12 mouse cellular contexts compared by ENCODE assay signal in the genomic region with DNA sequence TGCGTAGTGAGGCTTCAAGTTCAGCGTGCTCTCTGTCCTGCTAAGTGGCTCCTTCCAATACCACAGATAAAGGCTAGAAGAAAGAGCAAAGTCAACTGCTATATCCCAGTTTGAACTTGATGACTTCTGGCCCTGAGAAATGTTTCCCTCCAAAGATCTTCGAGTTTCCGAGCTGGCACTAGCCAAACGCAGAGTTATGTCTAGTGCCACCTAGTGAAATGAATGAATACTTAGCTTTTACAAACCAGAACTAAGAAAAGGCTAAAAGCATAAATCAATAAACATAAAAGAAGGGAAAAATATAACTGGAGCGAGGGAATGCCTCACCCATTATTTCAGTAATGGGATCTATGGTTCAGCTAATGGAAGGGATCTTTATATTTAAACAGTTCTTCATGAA.
DNase-seq lines count a peak whose midpoint lies in the region; ATAC-seq and TF ChIP-seq lines count a peak whose summit lies in the region.
"Had no signal": no experiment of that assay in that cellular context is flagged by ENCODE, and none has a peak within 500 bp of the region (broad histone marks: within the 10 kb centered on the region; RNA-seq: fewer than 3 reads in every experiment).

No protein-coding gene starts in this region.

- no peak overlapping the region for H3K27ac ChIP-seq in cerebellum, adult 2 months (ENCODE audit: insufficient read depth, low read length)
- no peak overlapping the region for H3K27ac ChIP-seq in hindbrain, embryonic 11.5 days (ENCODE audit: low read depth, low read length)
- H3K27ac ChIP-seq in hindbrain, embryonic 12.5 days = no peak overlapping the region
- H3K27ac ChIP-seq in lung, postnatal 0 days (ENCODE audit: low read length) = no peak overlapping the region
- H3K27ac ChIP-seq: liver, embryonic 15.5 days had no signal

- no peaks in the 10 kb centered on the region for H3K4me1 ChIP-seq in cerebellum, adult 2 months (ENCODE audit: control insufficient read depth, insufficient read depth, low read length)
- H3K4me1 ChIP-seq in hindbrain, embryonic 11.5 days (replicated peaks; ENCODE audit: control insufficient read depth, insufficient read depth, low read length) = no peaks in the 10 kb centered on the region
- no peaks in the 10 kb centered on the region for H3K4me1 ChIP-seq in hindbrain, embryonic 12.5 days
- H3K4me1 ChIP-seq in lung, postnatal 0 days (ENCODE audit: insufficient read depth, low read depth, low read length) = no peaks in the 10 kb centered on the region
- H3K4me1 ChIP-seq: liver, embryonic 15.5 days had no signal

- no peak for TF ChIP-seq POLR2A in cerebellum, adult 2 months (IDR thresholded peaks at IDR 0.05; ENCODE audit: borderline replicate concordance, insufficient read depth, low read length)

- no peak overlapping the region for H3K9ac ChIP-seq in hindbrain, embryonic 11.5 days (ENCODE audit: low read depth, low read length)
- H3K9ac ChIP-seq in hindbrain, embryonic 12.5 days = no peak overlapping the region
- no peak overlapping the region for H3K9ac ChIP-seq in lung, postnatal 0 days (replicated peaks; ENCODE audit: low read depth)
- H3K9ac ChIP-seq: liver, embryonic 15.5 days had no signal

- H3K4me2 ChIP-seq in hindbrain, embryonic 11.5 days (replicated peaks; ENCODE audit: low read depth, low read length) = no peak overlapping the region
- H3K4me2 ChIP-seq in hindbrain, embryonic 12.5 days (replicated peaks) = no peak overlapping the region
- no peak overlapping the region for H3K4me2 ChIP-seq in lung, postnatal 0 days (replicated peaks; ENCODE audit: low read depth, low read length)
- H3K4me2 ChIP-seq: liver, embryonic 15.5 days had no signal

- DNase-seq in cerebellum, adult 2 months = no peak
- no peak for DNase-seq in cerebellum, postnatal 36 days
- DNase-seq in hindbrain, embryonic 11.5 days (ENCODE audit: low spot score) = peak; percentile 11
- peak; percentile 63 for DNase-seq in lung, postnatal 0 days (ENCODE audit: low spot score)
- DNase-seq in lung, postnatal 14 days = no peak
- DNase-seq in retina, embryonic 14.5 days (ENCODE audit: low spot score) = peak; percentile 51
- DNase-seq in thymus, postnatal 0 days (ENCODE audit: low spot score) = no peak
- DNase-seq: kidney, adult 11 months; layer of hippocampus, postnatal 36 days had no signal

- WGBS in cerebellum, adult 2 months = 41% methylated on average over 6 of the region's 6 CpGs
- 70% methylated on average over 6 of the region's 6 CpGs for WGBS in hindbrain, embryonic 11.5 days
- 62% methylated on average over 6 of the region's 6 CpGs for WGBS in hindbrain, embryonic 12.5 days
- 30% methylated on average over 6 of the region's 6 CpGs for WGBS in lung, postnatal 0 days

- TF ChIP-seq CTCF in cerebellum, adult 2 months (IDR thresholded peaks at IDR 0.05; ENCODE audit: borderline replicate concordance, insufficient read depth, low read depth, low read length) = 0 out of 2 replicates have a peak, but pooled peaks have one; percentile 16
- peak; percentile 76 for TF ChIP-seq CTCF in lung, postnatal 0 days (IDR thresholded peaks at IDR 0.05)

- no peaks in the 10 kb centered on the region for H3K36me3 ChIP-seq in hindbrain, embryonic 11.5 days (ENCODE audit: control insufficient read depth, insufficient read depth, low read length)
- no peaks in the 10 kb centered on the region for H3K36me3 ChIP-seq in hindbrain, embryonic 12.5 days
- H3K36me3 ChIP-seq in lung, postnatal 0 days (ENCODE audit: insufficient read depth, low read length) = no peaks in the 10 kb centered on the region
- H3K36me3 ChIP-seq: liver, embryonic 15.5 days had no signal

- H3K27me3 ChIP-seq in cerebellum, adult 2 months (ENCODE audit: control insufficient read depth, insufficient read depth, low read length) = no peaks in the 10 kb centered on the region
- no peaks in the 10 kb centered on the region for H3K27me3 ChIP-seq in hindbrain, embryonic 11.5 days (ENCODE audit: control insufficient read depth, insufficient read depth, low read length)
- H3K27me3 ChIP-seq in hindbrain, embryonic 12.5 days = no peaks in the 10 kb centered on the region
- H3K27me3 ChIP-seq in lung, postnatal 0 days (replicated peaks; ENCODE audit: insufficient read depth, low read length) = no peaks in the 10 kb centered on the region
- H3K27me3 ChIP-seq: liver, embryonic 15.5 days had no signal

- H3K4me3 ChIP-seq in cerebellum, adult 2 months (replicated peaks; ENCODE audit: insufficient read depth, low read depth, low read length) = no peak overlapping the region
- no peak overlapping the region for H3K4me3 ChIP-seq in hindbrain, embryonic 11.5 days (ENCODE audit: low read depth, low read length)
- H3K4me3 ChIP-seq in hindbrain, embryonic 12.5 days = no peak overlapping the region
- H3K4me3 ChIP-seq in lung, postnatal 0 days (ENCODE audit: low read depth, low read length) = no peak overlapping the region
- H3K4me3 ChIP-seq: liver, embryonic 15.5 days had no signal

- no peaks in the 10 kb centered on the region for H3K9me3 ChIP-seq in hindbrain, embryonic 11.5 days (ENCODE audit: control insufficient read depth, low read length)
- no peaks in the 10 kb centered on the region for H3K9me3 ChIP-seq in hindbrain, embryonic 12.5 days (replicated peaks)
- no peaks in the 10 kb centered on the region for H3K9me3 ChIP-seq in lung, postnatal 0 days (ENCODE audit: low read length)
- H3K9me3 ChIP-seq: liver, embryonic 15.5 days had no signal

- no peak for TF ChIP-seq EP300 in lung, postnatal 0 days (IDR thresholded peaks at IDR 0.05)

- no peak for ATAC-seq in hindbrain, embryonic 11.5 days (ENCODE audit: low FRiP score)
- no peak for ATAC-seq in hindbrain, embryonic 12.5 days (ENCODE audit: low FRiP score)
- ATAC-seq in lung, postnatal 0 days = no peak
- ATAC-seq: forebrain, embryonic 16.5 days had no signal

Comparison
In these comparisons a context has a peak if more than half of its experiments do, and no peak if none do; other contexts are left out.
1. DNase-seq: peak in hindbrain, embryonic 11.5 days (single experiment), lung, postnatal 0 days (single experiment) and retina, embryonic 14.5 days (single experiment); none in cerebellum, adult 2 months (0 of 2), cerebellum, postnatal 36 days (0 of 2), lung, postnatal 14 days (single experiment) and thymus, postnatal 0 days (single experiment).